Mouse (Mus musculus) forebrain, embryonic 15.5 days (tissue): ENCODE measurements at regions not wholly inside any gene's neighbourhood (a gene's known extent, or its start where the extent isn't known, plus 50 kb on each side); places are given as distances from the start of the nearest gene placed in this dataset.

Experiments used
- ATAC-seq: fragments of 200-750 bp; cut with Nextera tagmentation; replicated peaks from 2 replicates; pipeline ENCODE4 v1.8.0; 2017; ENCODE audit warnings: mild to moderate bottlenecking, moderate TSS enrichment, moderate library complexity
- H3K27ac ChIP-seq: fragments of 300-500 bp; sonication (generic); replicated peaks from 2 replicates; pipeline ENCODE4 v1.5.1; 2015; ENCODE audit warnings: mild to moderate bottlenecking, inconsistent platforms
- H3K27me3 ChIP-seq: fragments of 300-500 bp; sonication (generic); 2 replicates; pipeline ENCODE4 v1.6.1; 2015; ENCODE audit warnings: inconsistent platforms
- H3K36me3 ChIP-seq: fragments of 300-500 bp; sonication (generic); 2 replicates; pipeline ENCODE4 v1.6.1; 2015; ENCODE audit warnings: mild to moderate bottlenecking, inconsistent platforms
- H3K4me1 ChIP-seq: fragments of 300-500 bp; sonication (generic); 2 replicates; pipeline ENCODE4 v1.6.1; 2015; ENCODE audit warnings: inconsistent platforms
- H3K4me2 ChIP-seq: fragments of 300-500 bp; sonication (generic); replicated peaks from 2 replicates; pipeline ENCODE4 v1.6.1; 2015; ENCODE audit warnings: mild to moderate bottlenecking, inconsistent platforms
- H3K4me3 ChIP-seq: fragments of 300-500 bp; sonication (generic); 2 replicates; pipeline ENCODE4 v1.5.1; 2015; ENCODE audit warnings: mild to moderate bottlenecking, inconsistent platforms
- H3K9ac ChIP-seq: fragments of 300-500 bp; sonication (generic); replicated peaks from 2 replicates; pipeline ENCODE4 v1.6.1; 2015; ENCODE audit warnings: mild to moderate bottlenecking, inconsistent platforms
- H3K9me3 ChIP-seq: fragments of 300-500 bp; sonication (generic); 2 replicates; pipeline ENCODE4 v1.6.1; 2016; ENCODE audit warnings: inconsistent platforms
- WGBS: fragments of 180-500 bp; shearing (Covaris S2); methylation state at CpG from one replicate; pipeline ENCODE4 v1.1.7; 2015; ENCODE audit warnings: mixed read lengths; 5-methylcytosine and 5-hydroxymethylcytosine counted together

DNA sequence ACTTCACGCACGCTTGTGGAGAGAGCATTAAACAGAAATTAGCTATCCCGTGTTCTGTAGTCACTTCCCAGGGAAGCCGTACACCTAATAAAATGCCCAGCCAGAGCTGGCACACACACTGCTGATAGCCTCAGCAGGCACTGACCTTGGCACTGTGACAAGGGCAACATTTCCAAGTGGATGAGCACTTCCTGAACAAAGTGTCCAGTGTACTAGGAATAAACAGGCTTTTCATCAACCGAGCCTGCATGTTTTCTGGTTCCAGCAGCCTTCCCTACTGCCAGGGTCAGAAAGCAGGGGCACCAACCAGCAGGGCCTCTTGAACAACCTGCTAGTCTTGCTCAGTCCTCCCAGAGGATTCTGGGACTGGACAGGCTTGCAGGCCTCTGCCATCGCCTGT lies 74.3 kb upstream of the Armc2 start:
- H3K27me3 ChIP-seq: no peaks in the 10 kb centered on the region
- ATAC-seq: no peak
- no peak overlapping the region for H3K4me3 ChIP-seq
- H3K36me3 ChIP-seq: no peaks in the 10 kb centered on the region
- H3K4me1 ChIP-seq: peaks cover 16% of the 10 kb centered on the region
- no peaks in the 10 kb centered on the region for H3K9me3 ChIP-seq
- 53% methylated on average over 6 of the region's 6 CpGs for WGBS
- H3K9ac ChIP-seq: no peak overlapping the region
- H3K4me2 ChIP-seq: no peak overlapping the region
- no peak overlapping the region for H3K27ac ChIP-seq

DNA sequence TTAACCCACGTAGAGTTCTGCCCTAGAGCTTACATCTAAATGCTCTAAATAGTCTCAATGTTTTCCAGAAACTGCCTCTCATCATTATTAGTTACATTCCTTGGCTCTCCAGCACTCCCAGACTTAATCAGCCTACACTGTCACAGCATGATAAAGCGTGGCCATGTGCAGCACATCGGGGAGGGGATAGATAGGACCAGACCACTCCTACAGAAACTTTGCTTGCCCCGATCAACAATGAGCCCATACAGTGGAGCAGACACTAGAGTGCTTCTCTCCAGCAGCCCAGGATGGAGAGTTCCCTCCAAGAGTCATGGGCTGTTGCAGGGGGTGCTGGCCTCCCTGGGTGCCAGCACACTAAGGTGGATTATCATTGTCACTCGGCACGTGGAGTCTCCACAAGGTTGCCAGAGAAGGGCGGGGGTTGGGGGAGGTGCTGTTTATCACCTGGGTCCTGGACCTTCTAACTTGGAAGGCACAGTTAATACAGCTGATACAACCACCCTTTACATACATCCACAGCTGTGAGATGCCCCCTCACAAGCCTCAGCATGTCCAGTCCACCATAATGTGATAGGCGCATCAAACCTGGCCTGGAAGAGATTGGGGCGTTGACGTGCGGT lies 73.4 kb upstream of the Armc2 start:
- Histone ChIP-seq H3K4me3 (no peak overlapping the region), H3K27me3 (no peaks in the 10 kb centered on the region), H3K4me1 (peaks cover 16% of the 10 kb centered on the region), H3K27ac (no peak overlapping the region), H3K9me3 (no peaks in the 10 kb centered on the region), H3K36me3 (no peaks in the 10 kb centered on the region), H3K4me2 (no peak overlapping the region), H3K9ac (no peak overlapping the region)
- ATAC-seq: no peak
- 85% methylated on average over 11 of the region's 11 CpGs for WGBS

DNA sequence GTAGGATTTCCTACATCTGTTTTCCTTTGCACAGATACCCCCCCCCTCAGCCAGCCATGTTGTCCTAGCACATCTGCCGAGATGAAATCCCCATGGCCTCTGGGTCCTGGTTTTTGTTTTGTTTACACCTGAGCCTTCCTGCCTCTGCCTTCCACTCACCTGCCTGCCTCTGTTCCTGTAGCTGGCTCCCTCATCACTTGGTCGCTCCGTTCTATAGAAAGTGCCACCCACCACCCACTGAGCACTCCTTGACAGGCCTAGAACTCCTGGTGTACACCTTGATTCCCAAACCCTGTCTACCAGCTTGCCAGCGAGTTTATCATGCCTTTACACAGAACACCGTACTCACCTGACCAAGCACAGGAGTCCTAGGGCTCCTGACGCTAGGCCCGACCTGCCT lies 72.6 kb upstream of the Armc2 start:
- no peaks in the 10 kb centered on the region for H3K27me3 ChIP-seq
- no peaks in the 10 kb centered on the region for H3K9me3 ChIP-seq
- no peak overlapping the region for H3K9ac ChIP-seq
- H3K4me2 ChIP-seq: no peak overlapping the region
- H3K27ac ChIP-seq: no peak overlapping the region
- no peak overlapping the region for H3K4me3 ChIP-seq
- peaks cover 16% of the 10 kb centered on the region for H3K4me1 ChIP-seq
- ATAC-seq: no peak
- 92% methylated on average over 7 of the region's 7 CpGs for WGBS
- no peaks in the 10 kb centered on the region for H3K36me3 ChIP-seq

DNA sequence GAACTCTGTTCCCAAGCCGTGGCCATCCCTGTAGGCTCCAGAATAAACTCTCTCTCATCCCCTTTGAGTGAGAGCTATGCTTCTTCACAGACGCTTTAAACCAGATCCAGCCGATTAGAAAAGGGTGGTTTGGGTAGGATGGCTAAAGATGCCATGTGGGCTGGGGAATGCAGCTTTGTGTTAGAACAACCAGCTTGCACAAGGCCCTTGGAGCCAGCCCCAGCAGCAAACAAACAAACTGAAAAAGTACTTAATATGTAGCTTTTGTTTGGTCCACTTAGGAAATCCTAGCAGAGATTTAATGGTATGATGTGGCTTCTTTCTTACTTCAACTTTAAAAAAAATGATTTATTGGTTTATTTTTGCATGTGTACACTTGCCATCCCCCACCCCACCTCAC lies 71.9 kb upstream of the Armc2 start:
- WGBS: 23% methylated on average over 3 of the region's 3 CpGs

DNA sequence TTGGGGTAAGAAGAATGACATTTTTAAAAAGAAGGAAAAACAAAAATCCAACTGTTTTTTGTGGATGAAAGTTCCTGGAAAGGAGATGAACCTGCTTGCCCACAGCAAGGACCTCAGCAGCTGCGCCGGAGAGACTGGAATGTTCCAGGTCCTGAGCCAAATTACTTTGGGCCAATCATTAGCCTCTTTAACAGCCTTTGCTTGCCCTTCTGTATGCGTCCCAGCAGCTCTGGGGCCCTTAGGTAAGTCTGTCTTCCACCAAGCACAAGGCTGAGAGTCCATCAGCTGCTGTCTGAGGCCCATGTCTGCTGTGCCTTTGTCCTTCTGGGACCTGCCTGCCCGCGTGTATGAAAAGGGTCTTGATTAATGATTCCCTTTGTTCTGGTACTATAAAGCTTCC lies 71.4 kb upstream of the Armc2 start:
- WGBS: 20% methylated on average over 5 of the region's 5 CpGs

More for the DNA sequence above, 71.9 kb upstream of the Armc2 start:
- no peak overlapping the region for H3K4me3 ChIP-seq
- H3K36me3 ChIP-seq: no peaks in the 10 kb centered on the region
- no peak overlapping the region for H3K27ac ChIP-seq
- H3K9me3 ChIP-seq: no peaks in the 10 kb centered on the region
- H3K4me2 ChIP-seq: no peak overlapping the region
- H3K9ac ChIP-seq: no peak overlapping the region
- no peaks in the 10 kb centered on the region for H3K27me3 ChIP-seq
- peaks cover 16% of the 10 kb centered on the region for H3K4me1 ChIP-seq
- no peak for ATAC-seq

DNA sequence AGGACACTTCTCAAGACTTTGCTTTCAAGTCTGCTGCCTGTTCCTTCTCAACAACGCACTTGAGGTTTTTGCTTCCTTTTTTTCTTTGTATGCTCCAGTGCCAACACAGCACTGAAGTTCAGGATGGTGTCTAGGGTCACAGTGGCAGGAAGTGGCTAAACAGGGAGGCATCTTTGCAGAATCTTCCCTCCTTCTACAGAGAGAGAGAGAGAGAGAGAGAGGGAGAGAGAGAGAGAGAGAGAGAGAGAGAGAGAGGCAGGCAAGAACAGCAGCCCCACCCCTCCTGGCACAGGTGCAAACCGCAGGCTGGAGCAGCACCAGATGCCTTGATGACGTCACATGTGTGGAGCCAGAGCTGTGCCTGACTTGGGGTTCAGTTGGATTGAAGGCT lies 71.0 kb upstream of the Armc2 start:
- Histone ChIP-seq H3K4me1 (peaks cover 16% of the 10 kb centered on the region), H3K27me3 (no peaks in the 10 kb centered on the region), H3K9ac (no peak overlapping the region), H3K36me3 (no peaks in the 10 kb centered on the region), H3K4me2 (no peak overlapping the region), H3K9me3 (no peaks in the 10 kb centered on the region), H3K4me3 (no peak overlapping the region), H3K27ac (no peak overlapping the region)
- ATAC-seq: no peak
- WGBS: 17% methylated on average over 3 of the region's 3 CpGs

More for the DNA sequence above, 71.4 kb upstream of the Armc2 start:
- no peaks in the 10 kb centered on the region for H3K36me3 ChIP-seq
- no peaks in the 10 kb centered on the region for H3K9me3 ChIP-seq
- H3K27me3 ChIP-seq: no peaks in the 10 kb centered on the region
- H3K4me3 ChIP-seq: no peak overlapping the region
- no peak overlapping the region for H3K4me2 ChIP-seq
- no peak for ATAC-seq
- H3K4me1 ChIP-seq: peaks cover 16% of the 10 kb centered on the region
- H3K9ac ChIP-seq: no peak overlapping the region
- no peak overlapping the region for H3K27ac ChIP-seq

DNA sequence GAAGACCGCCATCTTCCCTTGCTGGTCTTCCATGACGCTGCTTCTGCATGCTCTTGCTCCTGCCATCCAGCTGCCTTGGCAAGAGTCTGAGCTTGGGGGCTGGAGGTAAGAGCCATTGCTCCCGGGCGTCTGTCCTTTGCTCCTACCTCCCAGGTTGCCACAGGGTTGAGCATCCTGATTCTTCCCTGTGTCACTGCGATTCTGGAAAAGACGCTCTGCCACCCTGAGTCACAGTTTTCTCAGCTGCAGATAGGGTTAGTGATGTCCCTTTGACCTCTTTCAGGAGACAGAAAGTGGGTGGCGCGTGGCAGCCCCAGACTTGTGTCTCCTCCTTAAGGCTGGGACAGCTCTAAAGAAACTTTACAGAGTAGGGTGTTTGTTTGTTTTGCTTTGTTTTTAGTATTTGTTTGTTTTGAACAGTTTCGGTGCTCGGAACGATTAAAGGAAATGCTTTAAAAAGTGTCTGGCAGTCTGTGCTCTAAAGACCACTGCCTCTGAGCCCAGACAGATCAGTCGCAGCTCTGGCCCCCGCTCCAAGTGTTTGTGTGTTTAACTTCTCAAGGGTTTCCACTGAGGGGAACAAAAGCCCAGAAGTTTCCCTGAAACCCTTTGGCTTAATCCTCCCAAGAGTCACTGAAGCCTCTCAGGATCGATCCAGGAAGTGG lies 70.5 kb upstream of the Armc2 start:
- no peak overlapping the region for H3K27ac ChIP-seq
- H3K36me3 ChIP-seq: no peaks in the 10 kb centered on the region
- 60% methylated on average over 14 of the region's 14 CpGs for WGBS
- H3K9me3 ChIP-seq: no peaks in the 10 kb centered on the region
- no peak overlapping the region for H3K4me3 ChIP-seq
- peaks cover 16% of the 10 kb centered on the region for H3K4me1 ChIP-seq
- ATAC-seq: no peak
- no peaks in the 10 kb centered on the region for H3K27me3 ChIP-seq
- H3K9ac ChIP-seq: no peak overlapping the region
- H3K4me2 ChIP-seq: no peak overlapping the region

DNA sequence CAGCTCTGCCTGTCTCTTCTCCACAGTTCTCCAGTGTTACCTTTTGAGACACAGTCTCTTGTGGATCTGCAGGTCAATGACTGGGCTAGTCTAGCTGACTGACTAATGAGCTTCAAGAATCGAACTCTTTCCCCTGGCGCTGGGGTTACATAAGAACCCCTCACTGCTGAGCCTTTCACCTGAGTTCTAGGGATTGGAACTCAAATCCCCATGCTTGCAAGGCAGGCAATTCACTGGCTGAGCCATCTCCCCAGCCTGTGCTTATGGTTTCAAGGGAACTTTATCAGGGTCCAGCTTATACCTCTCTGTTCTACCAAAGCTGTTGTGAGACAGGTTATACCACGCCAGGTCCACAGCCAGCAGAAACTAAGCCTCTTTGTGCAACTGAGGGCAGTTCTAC lies 69.7 kb upstream of the Armc2 start:
- H3K4me1 ChIP-seq: peaks cover 16% of the 10 kb centered on the region
- no peak overlapping the region for H3K4me2 ChIP-seq
- H3K36me3 ChIP-seq: no peaks in the 10 kb centered on the region
- H3K27me3 ChIP-seq: no peaks in the 10 kb centered on the region
- no peak for ATAC-seq
- H3K9me3 ChIP-seq: no peaks in the 10 kb centered on the region
- no peak overlapping the region for H3K9ac ChIP-seq
- H3K27ac ChIP-seq: no peak overlapping the region
- no peak overlapping the region for H3K4me3 ChIP-seq
- WGBS: 95% methylated on average over 3 of the region's 3 CpGs

DNA sequence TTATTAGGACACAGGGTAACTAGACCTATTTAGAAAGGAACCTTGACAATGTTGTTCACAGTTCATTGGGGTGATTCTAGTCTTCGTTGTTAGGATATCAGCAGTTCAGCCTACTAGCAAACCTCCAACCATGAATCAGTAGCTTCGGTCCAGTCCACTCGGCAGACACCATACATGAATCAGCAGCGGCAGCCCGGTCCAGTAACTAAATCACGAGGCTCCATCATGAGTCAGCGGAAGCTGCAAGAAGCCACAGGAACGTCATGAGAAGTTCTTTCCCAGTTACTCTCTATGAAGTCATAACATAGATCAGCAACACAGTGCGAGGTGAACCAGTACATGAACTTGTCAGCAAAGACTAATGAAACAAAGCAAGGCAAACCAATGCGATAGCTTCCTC lies 68.4 kb upstream of the Armc2 start:
- no peak overlapping the region for H3K9ac ChIP-seq
- H3K9me3 ChIP-seq: no peaks in the 10 kb centered on the region
- H3K27me3 ChIP-seq: no peaks in the 10 kb centered on the region
- H3K36me3 ChIP-seq: no peaks in the 10 kb centered on the region
- no peak for ATAC-seq
- H3K4me2 ChIP-seq: no peak overlapping the region
- peaks cover 14% of the 10 kb centered on the region for H3K4me1 ChIP-seq
- H3K4me3 ChIP-seq: no peak overlapping the region
- 97% methylated on average over 10 of the region's 10 CpGs for WGBS
- H3K27ac ChIP-seq: no peak overlapping the region

DNA sequence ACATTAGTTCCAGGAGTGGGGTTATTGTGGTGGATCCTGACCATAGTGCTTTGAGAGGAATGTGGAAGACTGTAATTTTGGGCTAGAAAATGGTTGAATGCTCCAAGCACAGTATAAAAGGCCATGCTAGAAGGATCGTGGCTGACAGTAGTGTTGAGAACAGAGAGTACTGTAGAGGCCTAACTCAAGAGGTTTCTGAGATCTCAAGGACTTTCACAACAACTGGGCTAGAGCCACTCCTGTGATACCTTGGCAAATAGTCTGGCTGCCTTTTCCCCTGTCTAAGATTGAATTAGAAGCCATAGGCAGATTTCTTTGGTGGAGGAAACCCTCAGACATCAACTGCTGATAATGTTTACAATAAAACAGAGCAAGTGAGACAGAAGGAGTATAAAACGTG lies 67.1 kb upstream of the Armc2 start:
- peaks cover 14% of the 10 kb centered on the region for H3K4me1 ChIP-seq
- no peak overlapping the region for H3K27ac ChIP-seq
- no peaks in the 10 kb centered on the region for H3K36me3 ChIP-seq
- H3K27me3 ChIP-seq: no peaks in the 10 kb centered on the region
- no peak overlapping the region for H3K9ac ChIP-seq
- WGBS: 71% methylated on average over 2 of the region's 2 CpGs
- H3K4me2 ChIP-seq: no peak overlapping the region
- no peak for ATAC-seq
- no peak overlapping the region for H3K4me3 ChIP-seq
- H3K9me3 ChIP-seq: no peaks in the 10 kb centered on the region

DNA sequence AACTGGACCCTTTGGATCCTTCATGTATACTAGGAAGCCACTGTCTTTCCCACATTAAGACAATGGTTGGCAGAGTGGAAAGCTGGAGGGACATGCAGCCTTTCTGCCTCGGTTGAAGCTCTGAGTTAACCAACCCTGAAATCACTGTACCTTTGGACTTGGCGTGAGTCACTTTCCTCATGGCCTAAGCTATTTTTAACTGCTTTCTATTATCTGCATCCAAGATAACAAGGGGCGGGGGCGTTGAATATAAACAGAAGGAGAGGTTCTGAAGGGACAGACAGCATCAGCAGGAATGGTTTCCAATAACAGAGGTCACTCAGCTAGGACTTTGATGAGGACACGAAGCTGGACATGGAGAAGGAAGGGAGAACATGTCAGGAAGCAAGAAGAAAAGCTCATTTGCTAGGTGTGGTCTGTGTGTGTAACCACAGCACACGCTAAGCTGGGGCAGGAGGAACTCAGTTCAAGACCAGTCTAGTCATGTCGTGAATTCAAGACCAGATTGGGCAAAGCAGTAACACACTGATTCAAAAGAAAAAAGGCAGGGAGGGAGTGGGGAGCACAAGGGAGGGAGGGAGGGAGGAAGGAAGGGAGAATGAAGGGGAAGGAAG lies 64.1 kb upstream of the Armc2 start:
- 78% methylated on average over 7 of the region's 7 CpGs for WGBS
- Histone ChIP-seq H3K27ac (no peak overlapping the region), H3K9me3 (no peaks in the 10 kb centered on the region), H3K27me3 (no peaks in the 10 kb centered on the region), H3K4me1 (no peaks in the 10 kb centered on the region), H3K9ac (no peak overlapping the region), H3K4me2 (no peak overlapping the region), H3K4me3 (no peak overlapping the region), H3K36me3 (no peaks in the 10 kb centered on the region)
- ATAC-seq: no peak

DNA sequence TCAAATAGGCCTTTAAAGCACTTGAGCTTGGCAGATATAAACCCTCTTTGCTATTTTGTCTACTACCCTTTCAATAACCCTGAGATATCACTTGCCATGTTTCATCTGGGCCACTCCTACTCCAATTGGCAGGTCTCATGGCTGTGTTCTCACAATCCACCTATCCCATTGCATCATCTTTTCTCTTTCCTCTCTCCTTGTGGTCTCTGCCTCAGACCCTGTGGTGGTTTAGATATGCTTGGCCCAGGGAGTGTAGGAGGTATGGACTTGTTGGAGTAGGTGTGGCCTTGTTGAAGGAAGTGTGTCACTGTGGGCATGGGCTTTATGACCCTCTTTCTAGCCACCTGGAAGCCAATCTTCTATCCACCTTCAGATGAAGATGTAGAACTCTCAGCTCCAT lies 61.5 kb upstream of the Armc2 start:
- no peak overlapping the region for H3K27ac ChIP-seq
- no peaks in the 10 kb centered on the region for H3K27me3 ChIP-seq
- H3K9me3 ChIP-seq: no peaks in the 10 kb centered on the region
- no peaks in the 10 kb centered on the region for H3K4me1 ChIP-seq
- no peak overlapping the region for H3K9ac ChIP-seq
- no peak for ATAC-seq
- H3K36me3 ChIP-seq: no peaks in the 10 kb centered on the region
- no peak overlapping the region for H3K4me3 ChIP-seq
- H3K4me2 ChIP-seq: no peak overlapping the region

DNA sequence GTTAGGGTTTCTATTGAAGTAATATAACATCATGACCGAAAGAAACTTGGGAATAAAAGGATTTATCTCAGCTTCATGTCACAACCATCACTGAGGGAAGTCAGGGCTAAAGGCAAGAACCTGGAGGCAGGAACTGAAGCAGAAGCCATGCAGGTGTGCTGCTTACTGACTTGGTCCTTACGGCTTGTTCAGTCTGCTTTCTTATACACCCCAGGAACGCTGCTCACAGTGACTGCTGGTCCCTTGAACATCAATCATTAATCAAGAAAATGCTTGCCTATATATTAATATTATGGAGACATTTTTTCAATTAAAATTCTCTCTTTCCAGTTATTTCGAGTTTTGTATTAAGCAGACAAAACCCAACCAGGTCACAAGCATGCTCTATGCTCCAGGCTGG lies 58.5 kb upstream of the Armc2 start:
- H3K9me3 ChIP-seq: no peaks in the 10 kb centered on the region
- no peaks in the 10 kb centered on the region for H3K36me3 ChIP-seq
- ATAC-seq: no peak

More for the DNA sequence above, 58.5 kb upstream of the Armc2 start:
- WGBS: 75% methylated on average over 4 of the region's 4 CpGs
- Histone ChIP-seq H3K4me2 (no peak overlapping the region), H3K4me1 (peaks cover 5% of the 10 kb centered on the region), H3K9ac (no peak overlapping the region), H3K27ac (no peak overlapping the region), H3K27me3 (no peaks in the 10 kb centered on the region), H3K4me3 (no peak overlapping the region)
